Mouse (Mus musculus) spleen, adult 2 months (tissue): ENCODE measurements around the gene Sdsl. TPM values are rescaled to one million over a fixed set of nuclear protein-coding genes. Genes with fewer than 3 reads are reported as not detected.

Source experiments
- DNase-seq, 2 experiments: peaks; one replicate each; pipeline versions ENCODE4 v3.0.0 to v3.0.0-alpha.2; 2012 to 2021; ENCODE audit warnings: low spot score in 2 of 2, low read depth in 1 of 2
- H3K27ac ChIP-seq: fragments of 200-500 bp; 2 replicates; pipeline ENCODE4 v1.5.1; 2012; ENCODE audit warnings: low read length, inconsistent platforms; ENCODE audit not compliant: insufficient read depth
- H3K27me3 ChIP-seq: fragments of 200-500 bp; 2 replicates; pipeline ENCODE4 v1.6.1; 2012; ENCODE audit warnings: mild to moderate bottlenecking, moderate library complexity, low read length, inconsistent platforms; ENCODE audit not compliant: control insufficient read depth, insufficient read depth
- H3K36me3 ChIP-seq: fragments of 200-500 bp; 2 replicates; pipeline ENCODE4 v1.6.1; 2012; ENCODE audit warnings: mild to moderate bottlenecking, low read length, inconsistent platforms; ENCODE audit not compliant: control insufficient read depth, insufficient read depth
- H3K4me1 ChIP-seq: fragments of 200-500 bp; 2 replicates; pipeline ENCODE4 v1.6.1; 2011; ENCODE audit warnings: inconsistent platforms; ENCODE audit not compliant: control insufficient read depth, insufficient read depth, insufficient read length
- H3K4me3 ChIP-seq: fragments of 200-500 bp; 2 replicates; pipeline ENCODE4 v1.5.1; 2011; ENCODE audit warnings: mild to moderate bottlenecking, inconsistent platforms; ENCODE audit not compliant: insufficient read depth, insufficient read length; ENCODE audit errors: extremely low read depth
- CTCF ChIP-seq: fragments of 200-500 bp; IDR thresholded peaks from 2 replicates; pipeline ENCODE4 v1.5.1; 2011; ENCODE audit warnings: mild to moderate bottlenecking, inconsistent platforms; ENCODE audit not compliant: insufficient read depth, insufficient read length, insufficient replicate concordance; ENCODE audit errors: extremely low read depth
- POLR2A ChIP-seq: fragments of 200-500 bp; IDR thresholded peaks from 2 replicates; pipeline ENCODE4 v1.6.1; 2011; ENCODE audit warnings: low read depth, low read length, inconsistent platforms
- WGBS: fragments of 180-500 bp; shearing (Covaris S2); methylation state at CpG from one replicate; pipeline ENCODE4 v1.1.7; 2018; 5-methylcytosine and 5-hydroxymethylcytosine counted together
- polyA plus RNA-seq: library from polyadenylated mRNA; depleted of rRNA; stranded (reverse); fragments of >200 nt; gene quantifications from 2 replicates; pipeline ENCODE4 v1.2.3, GENCODE M21; 2012

Sdsl gene
- polyA plus RNA-seq, 1 experiment = 4.0 TPM

- WGBS = 15% methylated on average over 9 of the region's 9 CpGs
- TF ChIP-seq POLR2A (no peak), CTCF (peak; percentile 36; the same call in 1 of the 2 replicates)
- Histone ChIP-seq H3K27me3 (no peaks in the 10 kb centered on the region), H3K4me3 (no peak overlapping the region), H3K4me1 (no peaks in the 10 kb centered on the region), H3K36me3 (no peaks in the 10 kb centered on the region), H3K27ac (no peak overlapping the region)
- peak in 1 of 2 experiments; percentile 20 for DNase-seq
Measured at GRCm38 (mm10) chr5:120457628-120458027, 15.0 kb downstream of the Sdsl start.

DNA sequence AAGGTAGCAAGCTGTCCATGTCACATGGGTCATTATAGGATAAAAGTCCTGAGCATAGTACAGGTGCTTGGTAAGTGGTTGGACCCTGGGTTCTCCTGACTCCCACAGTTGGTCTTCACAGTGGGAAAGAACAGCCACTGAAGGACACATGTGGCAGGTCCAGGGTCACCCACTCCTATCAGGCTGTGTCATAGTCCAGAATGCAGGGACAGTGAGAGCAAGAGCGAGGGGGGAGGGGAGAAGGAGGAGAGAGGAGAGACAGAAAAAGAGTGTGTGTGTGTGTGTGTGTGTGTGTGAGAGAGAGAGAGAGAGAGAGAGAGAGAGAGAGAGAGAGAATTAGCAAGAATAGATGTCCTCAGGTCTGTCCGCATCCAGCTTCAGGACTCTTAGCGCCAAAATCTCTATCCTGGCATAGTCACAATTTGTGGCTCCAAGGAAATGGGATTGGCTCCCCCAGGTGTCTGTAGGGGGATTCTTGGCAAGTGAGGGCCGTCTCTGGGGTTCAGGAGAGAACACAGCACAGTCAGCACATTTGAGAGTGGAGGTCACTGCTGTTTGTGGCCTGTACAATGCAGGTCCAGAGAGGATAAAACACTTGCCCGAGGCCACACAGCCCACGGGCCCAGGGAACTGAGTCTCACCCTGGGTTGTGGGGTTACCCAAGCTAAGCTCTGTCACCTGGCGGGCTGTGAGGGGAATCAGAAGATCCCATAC is 15.6 kb downstream of the Sdsl start:
- H3K4me3 ChIP-seq = no peak overlapping the region
- WGBS = 58% methylated on average over 7 of the region's 7 CpGs
- DNase-seq = no peak
- H3K27me3 ChIP-seq = no peaks in the 10 kb centered on the region
- TF ChIP-seq CTCF = no peak
- no peak for TF ChIP-seq POLR2A
- H3K27ac ChIP-seq = no peak overlapping the region
- no peaks in the 10 kb centered on the region for H3K36me3 ChIP-seq
- H3K4me1 ChIP-seq = no peaks in the 10 kb centered on the region

DNA sequence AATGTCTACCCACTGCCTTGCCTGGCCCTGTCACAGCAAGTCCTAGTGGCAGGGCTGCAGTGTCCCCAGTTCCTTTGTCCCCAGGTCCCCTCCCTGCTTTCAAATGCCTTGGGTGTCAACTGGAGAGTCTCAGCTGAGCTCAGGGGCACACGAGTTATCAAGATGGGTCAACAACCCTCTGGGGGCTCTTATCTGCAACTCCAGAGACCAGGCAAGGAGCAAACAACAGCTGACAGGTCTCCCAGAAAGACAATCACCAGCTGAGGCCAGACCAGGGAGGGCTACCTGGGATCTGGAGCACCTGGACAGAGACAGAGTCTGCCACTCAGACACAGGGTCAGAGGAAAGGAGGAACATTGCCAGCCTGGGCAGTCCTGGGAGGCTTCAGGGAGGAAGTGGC is 16.4 kb downstream of the Sdsl start:
- no peaks in the 10 kb centered on the region for H3K36me3 ChIP-seq
- no peaks in the 10 kb centered on the region for H3K27me3 ChIP-seq
- no peaks in the 10 kb centered on the region for H3K4me1 ChIP-seq
- no peak overlapping the region for H3K4me3 ChIP-seq
- no peak overlapping the region for H3K27ac ChIP-seq
- TF ChIP-seq CTCF = no peak
- TF ChIP-seq POLR2A = no peak
- WGBS = 17% methylated on average over 1 of the region's 1 CpGs
- DNase-seq = no peak

- no peak for DNase-seq
- 50% methylated on average over 14 of the region's 14 CpGs for WGBS
- Histone ChIP-seq H3K36me3 (no peaks in the 10 kb centered on the region), H3K4me1 (no peaks in the 10 kb centered on the region), H3K27ac (no peak overlapping the region), H3K4me3 (no peak overlapping the region), H3K27me3 (no peaks in the 10 kb centered on the region)
- TF ChIP-seq POLR2A (no peak), CTCF (no peak)
Measured at GRCm38 (mm10) chr5:120454756-120455337, 17.8 kb downstream of the Sdsl start.

DNA sequence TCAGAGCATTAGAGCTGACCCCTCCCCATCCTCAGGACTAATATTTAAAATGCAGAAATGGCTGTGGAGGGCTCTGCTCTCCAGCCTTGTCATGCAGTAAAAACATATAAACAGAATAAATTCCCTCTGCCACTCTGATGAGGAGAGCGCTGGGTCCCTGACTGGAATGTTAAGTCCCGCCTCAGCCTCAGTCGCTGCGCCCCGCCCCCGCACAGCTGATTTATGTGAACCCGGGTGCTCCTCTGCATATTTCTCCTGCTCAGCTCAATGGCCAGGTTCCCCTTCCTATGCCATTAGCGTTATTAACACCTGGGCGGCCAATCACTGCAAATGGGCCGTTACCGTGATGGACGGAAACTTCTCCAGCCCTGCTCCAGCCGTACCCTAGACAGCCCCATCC is 25.3 kb downstream of the Sdsl start:
- TF ChIP-seq POLR2A (no peak), CTCF (no peak)
- 40% methylated on average over 13 of the region's 13 CpGs for WGBS
- no peaks in the 10 kb centered on the region for H3K36me3 ChIP-seq
- no peak overlapping the region for H3K27ac ChIP-seq
- no peak overlapping the region for H3K4me3 ChIP-seq
- no peak for DNase-seq
- H3K4me1 ChIP-seq = no peaks in the 10 kb centered on the region
- no peaks in the 10 kb centered on the region for H3K27me3 ChIP-seq

DNA sequence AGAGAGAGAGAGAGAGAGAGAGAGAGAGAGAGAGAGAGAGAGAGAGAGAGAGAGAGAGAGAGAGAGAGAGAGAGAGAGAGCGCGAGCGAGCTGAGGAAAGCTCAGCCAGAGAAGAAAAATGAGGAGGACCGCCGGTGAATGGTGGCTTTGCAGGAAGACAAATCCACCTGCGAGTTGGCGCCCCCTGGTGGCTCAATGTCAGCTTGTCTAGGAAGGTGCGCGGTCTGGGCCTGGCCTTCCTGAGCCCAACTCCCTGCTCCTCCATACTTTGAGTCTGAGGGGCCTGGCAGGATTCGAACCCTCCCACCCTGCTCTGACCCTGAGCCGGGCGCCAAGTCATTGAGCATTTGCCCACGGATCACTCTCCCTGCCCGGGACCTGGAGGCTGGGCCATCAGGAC is 31.9 kb downstream of the Sdsl start:
- Histone ChIP-seq H3K27me3 (peaks cover 26% of the 10 kb centered on the region), H3K27ac (no peak overlapping the region), H3K4me3 (no peak overlapping the region; the same call in 1 of the 2 replicates), H3K4me1 (0 out of 2 replicates have a peak, but pooled peaks cover 3% of the 10 kb centered on the region), H3K36me3 (no peaks in the 10 kb centered on the region)
- 7% methylated on average over 14 of the region's 14 CpGs for WGBS
- peak; percentile 26 to 73 for DNase-seq
- peak; percentile 91 for TF ChIP-seq CTCF
- TF ChIP-seq POLR2A = no peak

DNA sequence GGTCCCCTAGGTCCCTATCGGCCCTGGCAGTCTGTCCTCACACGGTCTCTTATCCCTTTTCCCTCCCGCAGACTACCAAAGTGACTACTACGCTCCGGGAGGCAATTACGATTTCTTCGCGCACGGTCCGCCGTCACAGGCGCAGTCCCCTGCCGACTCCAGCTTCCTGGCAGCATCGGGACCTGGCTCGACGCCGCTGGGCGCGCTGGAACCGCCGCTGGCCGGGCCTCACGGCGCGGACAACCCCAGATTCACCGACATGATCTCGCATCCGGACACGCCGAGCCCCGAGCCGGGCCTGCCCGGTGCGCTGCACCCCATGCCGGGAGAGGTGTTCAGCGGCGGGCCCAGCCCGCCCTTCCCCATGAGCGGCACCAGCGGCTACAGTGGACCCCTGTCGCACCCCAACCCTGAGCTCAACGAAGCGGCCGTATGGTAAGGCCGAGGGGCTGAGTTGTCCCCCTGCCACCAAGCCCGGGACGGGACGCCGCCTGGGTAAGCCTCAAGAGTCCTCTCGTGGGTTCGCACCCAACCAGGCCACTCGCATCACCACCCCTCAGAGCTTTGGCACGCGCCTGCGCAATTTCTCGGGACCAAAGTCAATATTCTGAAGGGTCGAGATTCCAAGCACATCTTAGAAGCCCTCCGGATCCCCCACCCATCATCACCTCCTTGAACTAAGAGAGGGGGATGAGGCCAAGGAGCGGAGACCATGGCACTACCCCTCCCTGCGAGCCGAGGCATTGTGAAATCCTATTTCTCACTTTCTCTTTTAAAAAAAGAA is 32.5 kb downstream of the Sdsl start:
- Histone ChIP-seq H3K4me3 (no peak overlapping the region; the same call in 1 of the 2 replicates), H3K36me3 (no peaks in the 10 kb centered on the region), H3K27me3 (peaks cover 32% of the 10 kb centered on the region), H3K4me1 (0 out of 2 replicates have a peak, but pooled peaks cover 4% of the 10 kb centered on the region), H3K27ac (no peak overlapping the region)
- no peak for DNase-seq
- TF ChIP-seq CTCF (no peak), POLR2A (no peak)
- whole genome bisulfite sequencing = 4% methylated on average over 60 of the region's 61 CpGs
